Mouse (Mus musculus): ENCODE results near the gene Ntmt1. TPM values are rescaled to one million over a fixed set of nuclear protein-coding genes. Genes with fewer than 3 reads are reported as not detected.

The Ntmt1 gene
- polyA plus RNA-seq, 1 experiment from 2014 or later: 48.6 TPM

- WGBS (ENCODE audit: insufficient replicate concordance): 1% methylated on average over 19 of the region's 19 CpGs
- Histone ChIP-seq H3K4me1 (peaks cover 73% of the 10 kb centered on the region), H3K36me3 (no peaks in the 10 kb centered on the region), H3K9ac (peak overlapping the region; percentile 87), H3K9me3 (replicated peaks) (no peaks in the 10 kb centered on the region), H3K4me3 (peak overlapping the region; percentile 69), H3K27me3 (replicated peaks) (0 out of 2 replicates have a peak, but pooled peaks cover 7% of the 10 kb centered on the region), H3K27ac (peak overlapping the region; percentile 99), H3K4me2 (peak overlapping the region; percentile 98)
- ATAC-seq: peak; percentile 94
These were observed 35.7 kb upstream of the Ntmt1 start for GRCm38 (mm10) chr2:30771806-30772460.

- H3K36me3 ChIP-seq: no peaks in the 10 kb centered on the region
- 15% methylated on average over 15 of the region's 15 CpGs for WGBS (ENCODE audit: insufficient replicate concordance)
- H3K27me3 ChIP-seq (replicated peaks): 0 out of 2 replicates have a peak, but pooled peaks cover 2% of the 10 kb centered on the region
- peak; percentile 59 for ATAC-seq
- H3K27ac ChIP-seq: peak overlapping the region; percentile 99
- peak overlapping the region; percentile 69 for H3K4me3 ChIP-seq
- peaks cover 79% of the 10 kb centered on the region for H3K4me1 ChIP-seq
- peak overlapping the region; percentile 87 for H3K9ac ChIP-seq
- peak overlapping the region; percentile 98 for H3K4me2 ChIP-seq
- H3K9me3 ChIP-seq (replicated peaks): no peaks in the 10 kb centered on the region
These were observed 34.9 kb upstream of the Ntmt1 start for GRCm38 (mm10) chr2:30772581-30773312.

- Histone ChIP-seq H3K36me3 (no peaks in the 10 kb centered on the region), H3K4me2 (peak overlapping the region; percentile 98), H3K4me3 (peak overlapping the region; percentile 69), H3K27ac (peak overlapping the region; percentile 99), H3K27me3 (replicated peaks) (no peaks in the 10 kb centered on the region), H3K4me1 (peaks cover 79% of the 10 kb centered on the region), H3K9ac (peak overlapping the region; percentile 87), H3K9me3 (replicated peaks) (no peaks in the 10 kb centered on the region)
- ATAC-seq: no peak
- WGBS (ENCODE audit: insufficient replicate concordance): 61% methylated on average over 8 of the region's 8 CpGs
These were observed 34.2 kb upstream of the Ntmt1 start for GRCm38 (mm10) chr2:30773313-30774005.

- no peaks in the 10 kb centered on the region for H3K9me3 ChIP-seq (replicated peaks)
- H3K4me2 ChIP-seq: no peak overlapping the region
- H3K4me3 ChIP-seq: no peak overlapping the region
- no peak overlapping the region for H3K27ac ChIP-seq
- peaks cover 64% of the 10 kb centered on the region for H3K4me1 ChIP-seq
- ATAC-seq: no peak
- no peak overlapping the region for H3K9ac ChIP-seq
- H3K27me3 ChIP-seq (replicated peaks): no peaks in the 10 kb centered on the region
- 53% methylated on average over 3 of the region's 3 CpGs for WGBS (ENCODE audit: insufficient replicate concordance)
- H3K36me3 ChIP-seq: no peaks in the 10 kb centered on the region
These were observed 31.7 kb upstream of the Ntmt1 start for GRCm38 (mm10) chr2:30775955-30776354.

GRCm38 (mm10) chr2:30777266-30777665 lies 30.4 kb upstream of the Ntmt1 start:
- Histone ChIP-seq H3K36me3 (no peaks in the 10 kb centered on the region), H3K9me3 (replicated peaks) (no peaks in the 10 kb centered on the region), H3K4me1 (peaks cover 51% of the 10 kb centered on the region), H3K4me3 (no peak overlapping the region), H3K27ac (no peak overlapping the region), H3K4me2 (no peak overlapping the region), H3K27me3 (replicated peaks) (no peaks in the 10 kb centered on the region), H3K9ac (no peak overlapping the region)
- 69% methylated on average over 3 of the region's 3 CpGs for WGBS (ENCODE audit: insufficient replicate concordance)
- ATAC-seq: no peak

- Histone ChIP-seq H3K9me3 (replicated peaks) (no peaks in the 10 kb centered on the region), H3K9ac (no peak overlapping the region), H3K4me1 (peaks cover 48% of the 10 kb centered on the region), H3K27me3 (replicated peaks) (no peaks in the 10 kb centered on the region), H3K36me3 (no peaks in the 10 kb centered on the region), H3K4me3 (no peak overlapping the region), H3K4me2 (no peak overlapping the region), H3K27ac (no peak overlapping the region; the same call in 1 of the 2 replicates)
- WGBS (ENCODE audit: insufficient replicate concordance): 73% methylated on average over 4 of the region's 4 CpGs
- ATAC-seq: no peak
These were observed 29.4 kb upstream of the Ntmt1 start for GRCm38 (mm10) chr2:30778235-30778634.

- peaks cover 47% of the 10 kb centered on the region for H3K4me1 ChIP-seq
- ATAC-seq: peak; percentile 32; the same call in 1 of the 2 replicates
- H3K27ac ChIP-seq: no peak overlapping the region
- WGBS (ENCODE audit: insufficient replicate concordance): 32% methylated on average over 5 of the region's 5 CpGs
- no peaks in the 10 kb centered on the region for H3K36me3 ChIP-seq
- 0 out of 2 replicates have a peak overlapping the region, but pooled peaks have one; percentile 6 for H3K4me2 ChIP-seq
- H3K9me3 ChIP-seq (replicated peaks): no peaks in the 10 kb centered on the region
- peaks cover 5% of the 10 kb centered on the region for H3K27me3 ChIP-seq (replicated peaks)
- H3K9ac ChIP-seq: no peak overlapping the region
- H3K4me3 ChIP-seq: no peak overlapping the region
These were observed 28.4 kb upstream of the Ntmt1 start for GRCm38 (mm10) chr2:30779241-30779640.

GRCm38 (mm10) chr2:30782312-30783290 lies 25.0 kb upstream of the Ntmt1 start:
- no peak for ATAC-seq

GRCm38 (mm10) chr2:30783346-30783745 lies 24.3 kb upstream of the Ntmt1 start:
- peak; percentile 28; the same call in 1 of the 2 replicates for ATAC-seq
- H3K9me3 ChIP-seq (replicated peaks): no peaks in the 10 kb centered on the region
- H3K27ac ChIP-seq: 0 out of 2 replicates have a peak overlapping the region, but pooled peaks have one; percentile 47
- 1% methylated on average over 8 of the region's 13 CpGs for WGBS (ENCODE audit: insufficient replicate concordance)
- peak overlapping the region; percentile 45; the same call in 1 of the 2 replicates for H3K9ac ChIP-seq
- no peaks in the 10 kb centered on the region for H3K36me3 ChIP-seq
- H3K4me3 ChIP-seq: peak overlapping the region; percentile 32
- H3K4me2 ChIP-seq: peak overlapping the region; percentile 70
- peaks cover 45% of the 10 kb centered on the region for H3K27me3 ChIP-seq (replicated peaks)
- H3K4me1 ChIP-seq: peaks cover 42% of the 10 kb centered on the region

More at GRCm38 (mm10) chr2:30782312-30783290, 25.0 kb upstream of the Ntmt1 start:
- 67% methylated on average over 8 of the region's 8 CpGs for WGBS (ENCODE audit: insufficient replicate concordance)
- peak overlapping the region; percentile 32; the same call in 1 of the 2 replicates for H3K4me3 ChIP-seq
- H3K9me3 ChIP-seq (replicated peaks): no peaks in the 10 kb centered on the region
- peaks cover 49% of the 10 kb centered on the region for H3K4me1 ChIP-seq
- H3K36me3 ChIP-seq: no peaks in the 10 kb centered on the region
- H3K27ac ChIP-seq: peak overlapping the region; percentile 47; the same call in 1 of the 2 replicates
- H3K4me2 ChIP-seq: peak overlapping the region; percentile 70
- H3K27me3 ChIP-seq (replicated peaks): peaks cover 39% of the 10 kb centered on the region
- peak overlapping the region; percentile 45; the same call in 1 of the 2 replicates for H3K9ac ChIP-seq

- H3K4me3 ChIP-seq: peak overlapping the region; percentile 38
- ATAC-seq: peak; percentile 57
- WGBS (ENCODE audit: insufficient replicate concordance): 5% methylated on average over 39 of the region's 40 CpGs
- peak overlapping the region; percentile 52 for H3K9ac ChIP-seq
- H3K27ac ChIP-seq: peak overlapping the region; percentile 78
- peak overlapping the region; percentile 70 for H3K4me2 ChIP-seq
- peaks cover 36% of the 10 kb centered on the region for H3K4me1 ChIP-seq
- no peaks in the 10 kb centered on the region for H3K36me3 ChIP-seq
- H3K27me3 ChIP-seq (replicated peaks): peaks cover 45% of the 10 kb centered on the region
- no peaks in the 10 kb centered on the region for H3K9me3 ChIP-seq (replicated peaks)
These were observed 23.3 kb upstream of the Ntmt1 start for GRCm38 (mm10) chr2:30784078-30784994.

Data from liver, embryonic 12.5 days (tissue).